Comparison of ENCODE assay signal across 8 mouse cellular contexts in the genomic region with DNA sequence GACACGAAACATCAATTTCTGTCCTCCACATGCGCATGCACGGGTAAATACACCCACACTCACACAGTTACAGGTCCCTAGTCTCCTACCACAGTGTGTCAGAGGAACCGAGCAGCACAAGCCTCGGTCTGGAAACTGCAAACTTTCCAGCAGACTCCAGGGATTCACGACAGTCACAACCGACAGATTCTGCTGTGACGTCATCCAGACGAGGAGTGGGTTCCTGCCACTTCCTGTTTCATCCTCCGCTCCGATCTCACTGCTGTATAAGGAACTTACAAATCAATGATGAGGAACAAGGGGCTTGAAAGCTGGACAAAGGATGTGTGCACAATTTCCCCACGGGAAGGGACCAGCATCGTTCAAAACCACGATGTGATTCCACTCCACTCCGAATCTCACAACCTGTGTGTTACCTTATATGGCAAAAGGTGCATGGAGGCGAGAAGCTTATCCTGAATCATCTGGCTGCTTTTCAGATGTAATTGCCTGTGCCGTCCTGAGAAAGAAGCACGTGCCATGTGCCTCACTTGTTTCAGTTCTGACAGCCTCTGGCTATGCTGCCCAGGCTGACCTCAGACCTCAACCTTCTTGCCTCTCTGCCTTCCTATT. TPM values are rescaled to one million over a fixed set of nuclear protein-coding genes. Genes with fewer than 3 reads are reported as not detected.
DNase-seq lines count a peak whose midpoint lies in the region; ATAC-seq lines count a peak whose summit lies in the region.

No protein-coding gene starts in this region.

- no peaks in the 10 kb centered on the region for H3K36me3 ChIP-seq in embryonic facial prominence, embryonic 14.5 days (ENCODE audit: control insufficient read depth, insufficient read depth, low read length)
- H3K36me3 ChIP-seq in intestine, embryonic 15.5 days, result no peaks in the 10 kb centered on the region
- no peaks in the 10 kb centered on the region for H3K36me3 ChIP-seq in liver, embryonic 16.5 days (ENCODE audit: control insufficient read depth, insufficient read depth)

- H3K27me3 ChIP-seq in embryonic facial prominence, embryonic 14.5 days (replicated peaks; ENCODE audit: control insufficient read depth, insufficient read depth, low read length), result no peaks in the 10 kb centered on the region
- no peaks in the 10 kb centered on the region for H3K27me3 ChIP-seq in intestine, embryonic 15.5 days (replicated peaks)
- no peaks in the 10 kb centered on the region for H3K27me3 ChIP-seq in liver, embryonic 16.5 days (ENCODE audit: control insufficient read depth, insufficient read depth, low read depth, low read length)

- H3K9ac ChIP-seq in embryonic facial prominence, embryonic 14.5 days (ENCODE audit: low read depth, low read length), result peak overlapping the region; percentile 50
- H3K9ac ChIP-seq in intestine, embryonic 15.5 days, result no peak overlapping the region
- peak overlapping the region; percentile 40 for H3K9ac ChIP-seq in liver, embryonic 16.5 days (ENCODE audit: low read depth, low read length)

- no peak overlapping the region for H3K27ac ChIP-seq in embryonic facial prominence, embryonic 14.5 days (replicated peaks; ENCODE audit: low read depth, low read length)
- no peak overlapping the region for H3K27ac ChIP-seq in intestine, embryonic 15.5 days
- peak overlapping the region; percentile 51 for H3K27ac ChIP-seq in liver, embryonic 16.5 days (ENCODE audit: low read length)

- DNase-seq in left cerebral cortex, adult 11 months (ENCODE audit: low spot score), result peak; percentile 62
- DNase-seq in left cerebral cortex, postnatal 4 days, result no peak
- peak; percentile 40 for DNase-seq in embryonic facial prominence, embryonic 14.5 days (ENCODE audit: low spot score)
- no peak for DNase-seq in adipocyte (ENCODE audit: low spot score)
- DNase-seq in ovary, postnatal 36 days (ENCODE audit: low spot score), result no peak

- H3K4me3 ChIP-seq in embryonic facial prominence, embryonic 14.5 days (ENCODE audit: low read depth, low read length), result peak overlapping the region; percentile 10; the same call in 1 of the 2 replicates
- peak overlapping the region; percentile 17; the same call in 1 of the 2 replicates for H3K4me3 ChIP-seq in intestine, embryonic 15.5 days (replicated peaks)
- H3K4me3 ChIP-seq in liver, embryonic 16.5 days (ENCODE audit: low read depth, low read length), result peak overlapping the region; percentile 36

- H3K4me2 ChIP-seq in embryonic facial prominence, embryonic 14.5 days (ENCODE audit: low read depth, low read length), result peak overlapping the region; percentile 39
- peak overlapping the region; percentile 50 for H3K4me2 ChIP-seq in intestine, embryonic 15.5 days (replicated peaks)
- peak overlapping the region; percentile 54 for H3K4me2 ChIP-seq in liver, embryonic 16.5 days (ENCODE audit: low read depth, low read length)

- no peak for ATAC-seq in embryonic facial prominence, embryonic 14.5 days (ENCODE audit: low read depth)
- ATAC-seq in intestine, embryonic 15.5 days, result peak; percentile 43; the same call in 1 of the 2 replicates
- no peak for ATAC-seq in liver, embryonic 16.5 days (ENCODE audit: low read depth)
- peak; percentile 76 for ATAC-seq in neutrophil, adult 5-6 weeks (ENCODE audit: extremely low read depth, insufficient number of reproducible peaks, low FRiP score, poor library complexity, severe bottlenecking)

- WGBS in embryonic facial prominence, embryonic 14.5 days, result 48% methylated on average over 18 of the region's 18 CpGs
- WGBS in intestine, embryonic 15.5 days, result 40% methylated on average over 18 of the region's 18 CpGs
- WGBS in liver, embryonic 16.5 days (ENCODE audit: insufficient replicate concordance), result 20% methylated on average over 18 of the region's 18 CpGs

- H3K4me1 ChIP-seq in embryonic facial prominence, embryonic 14.5 days (ENCODE audit: control insufficient read depth, insufficient read depth, low read length), result no peaks in the 10 kb centered on the region
- H3K4me1 ChIP-seq in intestine, embryonic 15.5 days (replicated peaks), result 0 out of 2 replicates have a peak, but pooled peaks cover 3% of the 10 kb centered on the region
- peaks cover 36% of the 10 kb centered on the region for H3K4me1 ChIP-seq in liver, embryonic 16.5 days (ENCODE audit: control insufficient read depth, low read depth, low read length)

- H3K9me3 ChIP-seq in embryonic facial prominence, embryonic 14.5 days (ENCODE audit: control insufficient read depth, low read length), result no peaks in the 10 kb centered on the region
- H3K9me3 ChIP-seq in intestine, embryonic 15.5 days, result no peaks in the 10 kb centered on the region
- H3K9me3 ChIP-seq in liver, embryonic 16.5 days (replicated peaks; ENCODE audit: control insufficient read depth, low read length), result no peaks in the 10 kb centered on the region

- intact Hi-C loops in left cerebral cortex, postnatal 4 days (cut with DNase I), result no loop called here

RNA-seq across cellular contexts. Expression of a gene that starts 14.6 kb away (rescaled TPM):
- 100 to 1,000 TPM; 139 to 141 TPM for total RNA-seq in left cerebral cortex, postnatal 4 days (2021)
- 47.0 and 47.2 TPM in 2 replicates for polyA plus RNA-seq in embryonic facial prominence, embryonic 14.5 days (2014; fragmentation: Nextera tagmentation; extraction: Ambion mirVana)
- 22.4 and 30.5 TPM in 2 replicates for polyA plus RNA-seq in intestine, embryonic 15.5 days (2015; fragmentation: Nextera tagmentation; extraction: Ambion mirVana)
- 7.0 and 9.2 TPM in 2 replicates for polyA plus RNA-seq in liver, embryonic 16.5 days (2015; fragmentation: Nextera tagmentation; extraction: Ambion mirVana)
- total RNA-seq in neutrophil, adult 5-6 weeks (2017), result 125 and 130 TPM in 2 replicates

RNA-seq across cellular contexts. Expression of a gene that starts 21.9 kb away (rescaled TPM):
- total RNA-seq in left cerebral cortex, postnatal 4 days (2021), result 100 to 1,000 TPM; 270 to 278 TPM
- polyA plus RNA-seq in embryonic facial prominence, embryonic 14.5 days (2014; fragmentation: Nextera tagmentation; extraction: Ambion mirVana), result 433 and 445 TPM in 2 replicates
- polyA plus RNA-seq in intestine, embryonic 15.5 days (2015; fragmentation: Nextera tagmentation; extraction: Ambion mirVana), result 574 and 692 TPM in 2 replicates
- 522 and 558 TPM in 2 replicates for polyA plus RNA-seq in liver, embryonic 16.5 days (2015; fragmentation: Nextera tagmentation; extraction: Ambion mirVana)
- total RNA-seq in neutrophil, adult 5-6 weeks (2017), result 424 and 432 TPM in 2 replicates

Comparison
In these comparisons a context has a peak if more than half of its experiments do, and no peak if none do; other contexts are left out.
1. DNase-seq: peak in left cerebral cortex, adult 11 months (single experiment) and embryonic facial prominence, embryonic 14.5 days (single experiment); none in left cerebral cortex, postnatal 4 days (single experiment), adipocyte (single experiment) and ovary, postnatal 36 days (single experiment).
2. ATAC-seq: peak in intestine, embryonic 15.5 days (single experiment) and neutrophil, adult 5-6 weeks (single experiment); none in embryonic facial prominence, embryonic 14.5 days (single experiment) and liver, embryonic 16.5 days (single experiment).
3. Peak in every context shown above with its lines, with median percentiles within 50 percentile points of each other: H3K4me2 ChIP-seq and H3K4me3 ChIP-seq.